Mouse (Mus musculus): Measurements from ENCODE around the gene Ly6g6f.
"Not testable (repeated sequence)": the region's sequence is repeated elsewhere in the genome, so short reads cannot be mapped to it uniquely, and the experiment has no call there.

Ly6g6f gene

DNA sequence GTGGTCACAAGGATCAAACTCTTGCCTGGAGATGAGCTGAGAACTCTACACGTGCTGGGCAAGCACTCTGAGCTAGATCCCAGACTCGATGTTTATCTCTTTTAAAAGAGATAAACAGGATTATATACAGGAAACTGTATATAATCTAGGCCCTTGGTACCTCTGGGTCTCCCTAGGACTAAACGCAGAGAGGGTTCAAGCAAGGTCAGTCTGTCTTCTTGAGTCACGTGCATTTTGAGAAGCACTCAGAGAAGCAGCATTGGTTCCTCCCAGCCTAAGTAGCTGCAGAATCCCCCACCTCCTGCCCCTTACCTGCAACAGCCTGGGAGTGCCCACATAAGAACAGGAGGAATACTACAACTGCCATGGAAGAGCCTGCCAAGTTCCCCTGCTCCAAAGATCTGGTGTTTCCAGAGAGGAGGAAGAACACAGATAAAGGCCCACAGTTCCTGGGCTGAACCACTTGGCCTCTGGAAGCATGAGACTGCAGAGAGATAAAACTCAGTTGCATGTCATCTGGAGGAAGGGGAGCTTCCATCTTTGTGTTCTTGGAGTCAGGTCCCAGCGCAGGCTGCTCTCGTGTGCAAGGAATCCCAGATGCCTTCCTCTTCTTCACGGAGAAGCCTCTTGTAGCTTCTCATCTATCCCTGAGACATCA is at the start of gene Ly6g6f:
Gene Ly6g6f, minus strand, starts transcription at position 403 of the 658 bp plus-strand sequence.
- DNase-seq (ENCODE audit: low spot score) = no peak

DNA sequence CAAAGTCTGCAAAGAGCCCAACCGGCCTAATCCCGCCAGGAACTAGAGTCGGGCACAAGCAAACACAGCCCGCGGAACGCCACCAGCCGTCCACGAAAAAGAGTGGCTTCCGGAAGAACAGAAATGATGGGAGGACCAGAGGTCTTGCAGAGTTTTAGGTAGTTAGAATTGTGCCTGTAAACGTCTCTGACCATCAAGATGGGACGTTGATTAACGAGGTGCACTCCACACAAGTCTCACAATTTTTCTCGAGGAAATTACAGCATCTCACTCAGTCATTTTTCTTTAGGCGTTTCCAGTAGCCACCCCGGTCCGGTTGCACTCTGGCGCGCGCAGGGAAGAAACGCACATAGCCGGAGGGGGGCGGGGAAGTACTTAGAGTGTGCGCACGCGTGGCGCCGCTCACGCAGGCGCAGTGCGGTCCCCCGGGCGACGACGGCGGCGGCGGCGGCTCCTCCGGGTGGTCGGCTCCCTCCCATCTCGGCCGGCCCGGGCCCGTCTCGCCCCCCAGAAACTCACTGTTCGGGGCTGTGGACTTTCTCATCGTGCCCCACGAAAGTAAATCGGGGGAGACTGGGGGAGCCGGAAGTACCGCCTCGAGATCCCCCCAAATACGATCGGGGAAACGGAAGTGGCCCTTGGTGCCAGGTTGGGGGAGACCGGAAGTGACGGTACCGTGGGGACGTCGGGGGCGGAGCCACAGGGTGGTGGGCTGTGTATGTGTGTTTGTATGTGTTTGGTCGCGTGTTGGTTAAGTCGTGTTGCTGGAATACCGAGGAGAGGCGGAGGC is 49.6 kb upstream of the Ly6g6f start, which contains the start of gene Bag6:
Gene Bag6, plus strand, starts transcription at position 378 of the 790 bp plus-strand sequence.
- peak; percentile 94 for DNase-seq (ENCODE audit: low spot score)

DNA sequence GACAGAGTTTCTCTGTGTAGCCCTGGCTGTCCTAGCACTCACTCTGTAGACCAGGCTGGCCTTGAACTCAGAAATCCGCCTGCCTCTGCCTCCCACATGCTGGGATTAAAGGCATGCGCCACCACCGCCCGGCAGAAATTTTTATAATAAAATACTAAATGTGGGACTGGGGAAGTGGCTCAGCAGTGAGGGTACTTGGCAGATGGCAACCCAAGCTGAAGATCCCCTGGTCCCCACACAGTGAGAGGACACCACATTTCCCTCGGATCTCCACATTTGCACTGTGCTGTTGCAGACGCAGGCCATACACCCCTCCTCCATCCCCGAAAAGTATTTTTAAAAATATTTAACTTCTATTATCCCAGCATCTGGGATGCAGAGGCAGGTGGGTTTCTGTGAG is 48.1 kb upstream of the Ly6g6f start:
- DNase-seq (ENCODE audit: low spot score) = no peak

DNA sequence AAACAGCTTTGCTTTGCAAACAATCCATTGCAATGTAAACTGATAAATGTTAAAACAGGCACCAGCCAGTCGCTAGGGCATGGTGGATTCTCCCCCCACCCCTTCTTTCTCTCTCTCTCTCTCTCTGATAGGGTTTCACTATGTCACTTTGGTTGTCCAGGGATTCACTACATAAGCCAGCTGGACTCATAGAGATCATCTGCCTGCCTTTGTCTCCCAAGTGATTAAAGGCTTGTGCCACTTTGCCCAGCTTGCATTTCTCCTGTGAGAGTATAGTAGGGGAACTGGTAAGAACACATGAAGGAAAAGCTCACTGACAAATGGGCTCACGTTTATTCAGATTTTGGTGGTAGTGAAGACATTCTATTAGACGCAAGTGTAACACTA is 46.8 kb upstream of the Ly6g6f start:
- no peak for DNase-seq (ENCODE audit: low spot score)

DNA sequence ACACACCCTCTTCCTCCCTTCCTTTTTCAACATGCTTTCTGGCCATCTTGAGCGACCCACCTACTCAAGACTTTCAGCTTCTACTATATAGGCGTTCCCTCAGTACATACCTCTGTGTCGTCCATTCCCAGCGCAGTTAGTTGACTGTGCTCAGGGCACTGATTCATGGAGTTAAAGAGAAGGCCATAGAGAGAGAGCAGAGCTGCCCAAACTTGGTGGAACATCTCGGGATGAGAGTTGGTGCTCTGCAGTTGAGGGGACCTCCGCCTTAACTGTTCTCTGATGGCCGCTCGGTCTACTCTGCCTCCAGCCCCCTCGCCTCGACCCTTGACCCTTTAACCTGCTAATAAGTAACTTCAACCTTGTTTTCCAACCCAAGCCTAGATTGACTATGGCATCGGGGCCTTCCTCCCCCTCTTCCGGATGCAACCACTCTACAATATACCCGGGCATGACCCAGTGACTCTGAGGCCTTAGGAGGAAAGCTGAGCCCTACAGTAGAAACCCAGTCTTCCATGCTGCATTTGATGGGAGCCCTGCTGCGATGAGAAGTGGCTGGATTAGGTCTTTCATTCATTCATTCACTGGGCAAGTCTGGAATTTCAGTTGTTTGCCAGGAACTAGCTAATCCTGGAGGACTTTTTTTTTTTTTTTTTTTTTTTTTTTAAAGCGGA is 46.2 kb upstream of the Ly6g6f start, which contains the start of gene Apom:
Gene Apom, minus strand, starts transcription at position 551 of the 674 bp plus-strand sequence.
- DNase-seq (ENCODE audit: low spot score) = no peak

DNA sequence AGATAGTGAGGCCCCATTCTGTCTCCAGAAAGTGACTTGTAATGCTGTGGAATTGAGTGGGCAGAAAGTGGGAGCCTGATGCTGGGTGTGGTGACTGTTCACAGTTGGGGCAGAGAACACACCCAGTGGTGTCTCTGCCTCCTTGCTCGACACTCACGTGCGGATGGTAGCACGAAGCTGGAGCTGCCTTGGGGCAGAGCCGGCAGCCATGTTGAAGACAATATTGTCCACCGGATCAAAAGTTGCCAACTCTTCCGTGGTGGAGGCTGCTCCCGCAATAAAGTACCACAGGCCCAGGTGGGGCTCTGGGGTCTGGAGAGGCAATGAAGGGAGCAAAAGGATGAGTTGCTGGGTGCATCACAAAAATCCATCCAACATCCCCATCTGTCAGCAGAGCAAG is 45.6 kb upstream of the Ly6g6f start:
- no peak for DNase-seq (ENCODE audit: low spot score)

DNA sequence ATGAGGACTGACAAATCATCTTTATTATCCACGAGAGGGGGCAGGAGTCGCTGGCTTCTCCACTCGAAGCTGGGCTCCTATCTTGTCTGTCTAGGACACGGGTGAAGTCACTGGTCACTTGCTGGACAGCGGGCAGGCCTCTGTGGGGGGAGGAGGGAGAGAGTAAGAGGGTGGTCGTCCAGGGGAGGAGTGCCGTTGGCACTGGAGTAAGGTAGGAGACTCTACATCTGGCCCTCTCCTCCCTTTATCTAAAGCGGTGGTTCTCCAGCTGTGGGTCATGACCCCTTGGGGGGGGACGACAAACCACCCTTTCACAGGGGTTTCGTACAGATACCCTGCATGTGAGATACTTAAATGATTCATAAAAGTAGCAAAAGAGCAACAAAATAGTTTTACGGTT is 43.6 kb upstream of the Ly6g6f start:
- no peak for DNase-seq (ENCODE audit: low spot score)

DNA sequence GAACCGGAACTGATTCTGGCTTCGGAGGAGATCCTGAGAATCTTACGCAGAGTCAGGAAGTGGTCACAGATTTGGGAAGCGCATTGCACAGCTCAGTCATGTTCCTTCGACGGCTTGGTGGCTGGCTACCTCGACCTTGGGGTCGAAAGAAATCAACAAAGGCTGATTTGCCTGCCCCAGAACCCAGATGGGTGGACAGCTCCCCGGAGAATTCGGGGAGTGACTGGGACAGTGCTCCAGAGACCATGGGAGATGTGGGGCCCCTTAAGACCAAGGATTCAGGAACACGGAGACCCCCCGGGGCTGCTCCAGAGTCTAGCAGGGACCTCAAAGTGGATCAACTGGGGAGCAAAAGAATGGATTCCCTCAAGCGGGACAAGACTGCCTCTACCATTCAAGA is 41.6 kb upstream of the Ly6g6f start:
- DNase-seq (ENCODE audit: low spot score) = no peak

DNA sequence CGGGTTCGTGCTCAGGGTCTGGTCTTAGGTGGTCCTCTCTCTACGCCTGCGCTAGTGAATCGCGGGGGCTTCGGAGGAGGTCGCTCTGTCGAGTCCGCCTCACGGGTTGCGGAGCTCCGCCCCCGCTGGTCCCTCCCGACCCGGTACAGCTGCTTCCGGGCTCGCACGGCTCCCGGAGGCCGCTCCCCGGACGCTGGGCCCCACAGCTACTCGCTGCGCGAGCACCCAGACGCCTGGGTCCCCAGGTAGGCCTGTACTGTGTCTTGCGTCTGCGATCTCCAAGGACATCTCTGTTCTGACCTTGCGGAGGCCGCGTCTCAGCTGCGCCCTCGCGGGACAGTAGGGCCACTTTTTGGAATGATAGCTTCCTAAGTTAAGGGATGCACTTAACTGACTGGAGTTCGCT is 40.8 kb upstream of the Ly6g6f start, which contains the start of gene D17H6S53E:
Gene D17H6S53E, plus strand, starts transcription at position 168 of the 406 bp plus-strand sequence.
- DNase-seq (ENCODE audit: low spot score) = peak; percentile 81

DNA sequence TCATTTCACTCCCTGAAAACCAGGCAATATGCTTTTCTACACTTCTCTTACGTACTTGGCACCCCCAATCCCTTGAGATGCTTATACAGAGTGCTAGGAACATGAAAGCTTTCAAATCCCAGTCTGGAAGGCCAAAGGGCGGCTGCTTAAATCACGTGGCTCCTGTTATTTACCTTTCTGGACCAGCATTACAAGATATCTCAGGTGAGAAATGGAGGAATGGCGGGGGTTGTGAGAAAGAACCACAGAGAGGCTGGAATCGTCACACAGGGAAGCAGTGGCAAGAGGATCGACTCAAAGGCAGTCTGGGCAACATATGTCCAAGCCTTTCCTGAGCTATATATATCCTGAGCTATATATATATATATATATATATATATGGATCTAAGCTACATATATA is 40.2 kb upstream of the Ly6g6f start:
- DNase-seq (ENCODE audit: low spot score) = no peak

DNA sequence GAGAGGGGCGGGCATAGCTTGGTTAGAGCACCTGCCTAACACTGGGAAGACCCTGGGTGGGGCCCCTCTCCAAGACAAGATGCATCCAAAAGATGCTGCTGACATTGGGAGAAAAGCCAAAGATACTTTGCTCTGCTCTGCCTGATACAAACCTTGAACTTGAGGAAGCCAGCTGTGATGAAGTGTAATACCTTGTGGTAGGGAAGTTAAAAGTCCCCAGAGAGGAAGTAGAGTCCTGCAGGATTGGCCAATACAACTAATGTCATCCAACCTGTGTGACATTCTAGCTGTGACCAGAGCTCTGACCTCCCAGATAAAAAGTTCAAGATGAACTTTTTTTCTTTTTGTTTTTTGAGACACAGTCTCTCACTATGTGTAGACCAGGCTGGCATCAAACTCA is 39.7 kb upstream of the Ly6g6f start:
- DNase-seq (ENCODE audit: low spot score) = no peak

DNA sequence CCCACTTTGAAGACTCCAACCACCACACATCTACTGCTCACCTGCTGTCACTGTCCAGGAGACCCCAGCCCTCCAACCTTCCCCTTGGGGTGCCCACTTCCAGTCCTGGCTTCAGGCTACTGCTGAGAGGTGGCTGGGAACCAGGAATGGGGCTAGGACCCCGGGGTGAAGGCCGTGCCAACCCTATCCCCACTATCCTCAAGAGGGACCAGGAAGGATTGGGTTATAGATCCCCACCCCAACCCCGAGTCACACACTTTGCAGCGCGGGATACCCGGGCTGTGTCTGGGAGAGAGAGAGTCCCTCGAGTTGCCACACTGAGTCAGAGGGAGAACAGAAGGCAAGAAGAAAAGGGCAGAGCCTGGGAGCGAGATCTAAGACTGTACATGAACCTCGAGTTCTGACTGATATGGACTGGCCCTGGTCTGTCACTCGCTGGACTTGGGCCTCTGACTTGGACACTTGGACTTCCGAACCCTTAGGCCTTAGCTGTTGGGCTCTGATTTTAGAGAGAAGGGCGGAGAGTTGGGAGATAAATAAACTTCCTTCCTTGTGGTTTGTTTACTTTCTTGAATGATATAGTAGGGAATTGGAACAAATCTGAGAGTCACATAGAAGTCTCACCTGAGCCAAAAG is 39.0 kb upstream of the Ly6g6f start:
- DNase-seq (ENCODE audit: low spot score) = not testable (repeated sequence)

DNA sequence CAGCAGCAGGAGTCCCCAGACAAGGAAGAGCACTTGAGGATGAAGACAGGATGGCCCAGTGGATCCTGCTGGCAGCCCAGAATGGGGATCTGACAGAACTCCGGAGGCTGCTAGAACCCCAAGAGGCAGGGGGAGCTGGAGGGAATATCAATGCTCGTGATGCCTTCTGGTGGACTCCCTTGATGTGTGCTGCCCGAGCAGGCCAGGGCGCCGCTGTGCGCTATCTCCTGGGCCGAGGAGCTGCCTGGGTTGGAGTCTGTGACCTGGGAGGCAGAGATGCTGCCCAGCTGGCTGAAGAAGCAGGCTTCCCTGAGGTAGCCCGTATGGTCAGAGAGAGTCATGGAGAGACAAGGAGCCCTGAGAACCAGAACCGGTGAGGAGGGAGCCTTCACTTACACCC is 37.9 kb upstream of the Ly6g6f start:
- DNase-seq (ENCODE audit: low spot score) = not testable (repeated sequence)

DNA sequence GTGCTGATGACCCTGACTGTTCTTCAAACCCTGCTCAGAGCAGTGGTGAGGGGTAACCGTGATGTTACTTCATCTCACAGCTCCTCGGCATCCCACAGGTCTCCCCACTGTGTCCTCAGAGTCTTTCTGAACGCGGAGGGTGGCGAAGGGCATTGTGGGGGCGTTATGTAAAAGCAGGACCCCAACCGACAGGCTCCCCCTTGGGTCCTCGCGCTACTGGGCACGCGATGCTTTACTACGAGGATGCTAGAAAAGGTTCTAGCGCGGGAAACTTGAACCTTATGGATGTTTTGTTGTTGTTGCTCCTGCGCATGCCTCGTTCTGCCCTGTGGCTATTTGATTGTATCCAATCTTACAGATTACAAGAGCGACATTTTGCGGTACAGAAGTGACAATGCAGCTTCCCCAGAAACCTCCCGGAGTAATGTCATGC is 36.5 kb upstream of the Ly6g6f start, which contains the start of gene Csnk2b:
Gene Csnk2b, minus strand, starts transcription at position 183 of the 433 bp plus-strand sequence.
- DNase-seq (ENCODE audit: low spot score) = peak; percentile 72

DNA sequence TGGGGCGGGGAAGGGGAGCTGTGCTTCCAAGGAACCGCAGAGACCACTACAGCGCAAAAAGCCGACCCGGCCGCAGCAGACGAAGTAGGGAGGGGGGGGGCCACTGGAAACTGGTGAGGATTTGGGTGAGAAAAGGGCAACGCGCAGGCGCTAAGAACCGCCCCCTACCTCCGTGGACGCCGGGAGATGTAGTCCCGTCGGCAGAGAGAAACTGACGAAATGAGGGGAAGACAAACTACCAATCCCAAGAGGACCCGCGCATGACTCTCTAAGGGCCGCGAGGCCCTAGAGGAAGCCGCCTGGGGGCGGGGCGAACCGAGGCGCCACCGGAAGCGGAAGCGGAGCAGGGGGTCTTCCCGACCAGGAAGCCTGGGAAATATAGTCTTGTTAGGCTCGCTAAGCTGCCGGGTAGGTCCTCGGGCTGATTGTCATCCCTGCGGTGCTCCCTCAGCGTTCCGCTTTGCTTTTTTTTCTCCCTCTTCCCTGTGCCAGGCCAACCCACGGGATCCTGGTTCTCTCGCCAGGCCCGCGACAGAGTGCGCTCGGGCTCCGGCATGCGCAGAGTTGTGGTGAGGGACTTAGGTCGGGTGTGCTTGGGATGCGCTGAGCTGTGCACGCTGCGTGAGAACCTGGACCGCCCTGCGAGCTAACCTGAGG is 35.9 kb upstream of the Ly6g6f start, which contains the start of gene Gpank1:
Gene Gpank1, plus strand, starts transcription at position 313 of the 657 bp plus-strand sequence.
- DNase-seq (ENCODE audit: low spot score) = peak; percentile 97

DNA sequence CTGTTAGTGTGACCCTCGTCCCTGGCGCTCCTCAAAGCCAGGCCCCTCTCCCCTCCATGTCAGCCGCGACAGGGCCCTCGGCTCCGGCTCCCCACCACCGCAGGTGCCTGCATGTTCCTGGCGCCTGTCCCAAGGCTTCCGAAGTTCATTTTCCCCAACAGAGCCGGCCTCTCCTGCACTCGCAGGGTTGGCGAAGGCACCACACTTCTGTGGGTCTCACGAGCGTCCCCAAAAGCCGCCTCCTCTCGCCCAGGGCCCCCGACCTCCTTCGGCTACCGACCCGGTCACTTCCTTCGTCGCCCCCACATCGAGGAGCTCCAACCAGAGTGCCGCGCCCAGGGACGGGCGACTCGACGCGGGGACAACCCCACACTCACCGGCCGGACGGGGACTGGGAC is 35.3 kb upstream of the Ly6g6f start:
- DNase-seq (ENCODE audit: low spot score) = no peak

DNA sequence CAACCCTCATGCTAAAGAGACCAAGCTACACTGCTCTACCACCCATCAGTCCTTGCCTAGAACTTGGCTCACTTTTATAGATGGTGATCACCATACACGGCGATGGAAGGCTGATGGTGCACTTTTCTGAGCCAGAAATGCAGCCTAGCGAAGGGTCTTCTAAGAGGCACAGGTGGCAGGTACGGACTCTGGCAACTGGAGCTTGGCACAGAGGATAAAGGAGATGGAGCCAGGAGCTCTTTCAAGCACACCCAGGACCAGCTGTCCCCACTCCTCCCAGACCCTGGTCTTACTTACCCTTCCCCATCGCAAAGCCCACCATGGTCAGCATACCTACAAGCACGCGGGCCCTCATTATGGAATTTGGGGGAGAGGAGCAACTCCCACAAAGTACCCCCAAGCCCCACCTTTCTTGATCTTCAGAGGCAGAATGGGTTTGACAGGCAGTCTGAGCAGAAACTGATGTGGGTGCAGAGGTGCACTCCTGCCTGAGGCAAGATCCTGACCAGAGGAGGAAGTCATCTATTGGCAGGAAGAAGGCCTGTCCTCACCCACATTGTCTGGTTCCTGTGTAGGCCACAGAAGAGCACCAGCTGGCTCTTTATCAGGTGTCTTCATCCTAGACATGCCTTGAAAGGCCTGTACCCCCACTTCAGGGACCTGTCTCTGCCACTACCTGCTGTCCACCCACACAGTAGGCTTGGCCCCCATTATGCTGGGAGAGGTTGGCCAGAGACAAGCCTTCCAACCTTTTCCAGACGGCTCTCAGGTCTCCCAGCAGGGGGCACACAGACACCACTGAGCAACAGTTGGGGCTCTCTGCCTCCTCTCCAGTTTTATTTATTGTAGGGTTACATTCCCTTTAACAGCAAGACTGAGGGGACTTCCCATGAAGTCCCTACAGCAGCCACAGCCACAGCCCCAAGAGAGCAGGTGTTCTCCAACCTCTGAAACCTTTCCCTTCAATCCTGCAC is 29.9 kb upstream of the Ly6g6f start, which contains the start of gene Ly6g5b:
Gene Ly6g5b, minus strand, starts transcription at position 383 of the 974 bp plus-strand sequence.
- peak; percentile 23 for DNase-seq (ENCODE audit: low spot score)

DNA sequence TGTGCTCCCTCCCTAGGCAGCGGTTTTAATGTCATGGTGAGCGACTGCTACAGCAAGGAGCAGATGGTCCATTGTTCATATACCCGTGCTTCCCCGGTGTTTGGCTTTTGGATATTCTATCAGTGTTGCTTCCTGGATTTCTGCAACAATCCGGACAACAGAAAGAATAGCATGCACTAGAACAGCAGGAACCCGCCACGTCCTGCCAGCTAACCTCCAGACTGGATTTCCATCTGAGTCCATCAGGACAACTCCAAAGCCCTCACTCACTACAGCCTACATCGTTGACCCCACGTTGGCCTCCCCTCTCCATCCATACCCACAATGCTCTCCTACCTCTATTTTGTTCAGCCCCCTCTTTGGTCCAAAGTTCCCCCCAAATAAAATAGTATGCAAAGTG is 26.4 kb upstream of the Ly6g6f start:
- DNase-seq (ENCODE audit: low spot score) = no peak

DNA sequence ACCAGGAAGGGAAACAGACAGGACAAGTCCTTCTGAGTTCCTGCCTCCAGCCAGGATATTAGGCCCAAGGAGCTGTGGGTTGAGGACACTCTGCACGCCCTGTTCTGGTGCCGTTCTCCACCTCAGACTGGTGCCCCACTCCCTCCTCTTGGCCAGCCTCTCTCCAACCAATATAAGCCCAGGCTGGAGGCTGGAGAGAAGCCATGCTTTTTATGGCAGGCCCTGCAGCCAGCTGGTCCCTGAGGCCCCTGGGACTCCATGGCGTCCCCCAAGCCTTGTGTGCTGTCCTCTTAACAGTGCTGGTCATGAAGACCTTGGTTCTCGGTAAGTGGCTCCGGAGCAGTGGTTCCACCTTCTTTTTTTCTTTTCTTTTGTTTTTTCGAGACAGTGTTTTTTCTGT is 22.7 kb upstream of the Ly6g6f start, which contains the start of gene Ly6g5c:
Gene Ly6g5c, plus strand, starts transcription at position 183 of the 400 bp plus-strand sequence.
- no peak for DNase-seq (ENCODE audit: low spot score)

DNA sequence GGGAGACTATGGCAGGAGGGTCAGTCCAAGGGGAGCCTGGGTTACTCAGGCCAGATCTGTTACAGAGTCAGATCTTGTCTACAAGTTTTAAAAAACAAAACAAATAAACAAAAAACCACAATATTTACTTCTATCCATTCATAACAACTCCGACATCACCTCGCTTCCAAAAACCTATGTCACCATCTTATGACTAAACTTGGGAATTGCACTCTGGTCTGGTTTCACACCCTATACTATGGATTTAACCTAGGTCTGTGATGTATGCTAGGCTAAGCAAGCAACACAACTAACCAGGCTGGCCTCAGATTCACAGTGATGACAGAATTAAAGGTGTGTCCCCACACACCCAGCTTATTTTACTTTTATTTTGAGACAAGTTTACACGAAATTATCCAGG is 21.1 kb upstream of the Ly6g6f start:
- no peak for DNase-seq (ENCODE audit: low spot score)
